Mouse (Mus musculus): ENCODE measurements around the gene Gm47995.
A peak's percentile ranks its signal among the peaks of the same experiment; 100 is the strongest.

The Gm47995 gene

DNA sequence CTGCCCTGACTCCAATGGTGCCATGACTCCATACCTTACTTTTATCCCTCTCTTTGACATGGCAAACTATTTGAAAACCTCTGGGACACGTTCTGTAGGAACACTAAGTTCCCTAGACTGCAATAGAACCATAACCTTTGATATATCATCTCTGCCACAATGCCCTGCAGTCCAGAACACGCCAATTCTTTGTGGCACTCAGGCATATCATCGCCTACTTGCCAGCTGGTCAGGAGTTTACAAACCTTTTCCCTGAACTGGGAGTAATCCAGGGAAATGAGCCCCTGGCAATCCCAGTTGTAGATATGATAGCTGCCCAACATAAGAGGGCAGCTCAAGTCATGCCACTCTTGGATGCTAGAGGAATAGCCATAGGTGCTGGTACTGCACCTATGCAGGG is 34.1 kb downstream of the Gm47995 start:
- DNase-seq (ENCODE audit: low read depth), result no peak

DNA sequence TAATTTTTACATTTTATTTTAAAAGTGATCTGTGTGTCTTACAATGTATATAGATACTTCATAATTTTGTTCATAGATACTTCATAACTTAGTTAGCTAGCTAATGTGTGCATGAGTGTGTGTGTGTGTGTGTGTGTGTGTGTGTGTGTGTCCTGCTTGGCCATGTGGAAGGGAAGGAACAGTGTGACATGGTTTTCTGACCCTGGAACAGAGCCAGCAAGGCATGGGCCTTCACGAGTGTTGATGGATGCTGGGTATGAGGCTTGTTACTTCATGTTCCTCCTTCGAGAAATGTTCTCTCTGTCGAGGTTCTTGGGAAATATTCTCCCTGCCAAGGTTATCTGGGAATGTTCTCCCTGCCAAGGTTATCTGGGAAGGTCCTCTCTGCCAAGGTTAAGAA is 35.5 kb downstream of the Gm47995 start:
- no peak for DNase-seq (ENCODE audit: low read depth)

DNA sequence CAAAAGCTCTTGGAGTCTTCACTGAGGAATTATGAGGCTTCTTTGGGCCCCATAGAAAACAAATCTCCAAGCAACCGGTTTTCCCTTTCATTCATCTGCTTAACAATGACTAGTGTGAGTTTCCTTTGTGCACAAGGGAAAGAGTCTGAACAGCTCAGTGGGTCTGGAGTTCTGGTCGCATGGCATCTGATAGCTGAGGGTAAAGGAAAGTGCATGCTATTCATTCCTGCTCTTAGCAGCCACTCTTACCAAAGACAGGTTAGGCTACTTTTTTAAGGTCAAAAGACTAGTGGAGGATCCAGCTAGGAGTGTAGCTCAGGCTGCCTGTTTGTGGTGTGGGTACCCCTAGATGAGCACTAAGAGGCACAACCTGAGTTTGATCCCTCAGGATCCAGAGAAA is 37.3 kb downstream of the Gm47995 start:
- no peak for DNase-seq (ENCODE audit: low read depth)

DNA sequence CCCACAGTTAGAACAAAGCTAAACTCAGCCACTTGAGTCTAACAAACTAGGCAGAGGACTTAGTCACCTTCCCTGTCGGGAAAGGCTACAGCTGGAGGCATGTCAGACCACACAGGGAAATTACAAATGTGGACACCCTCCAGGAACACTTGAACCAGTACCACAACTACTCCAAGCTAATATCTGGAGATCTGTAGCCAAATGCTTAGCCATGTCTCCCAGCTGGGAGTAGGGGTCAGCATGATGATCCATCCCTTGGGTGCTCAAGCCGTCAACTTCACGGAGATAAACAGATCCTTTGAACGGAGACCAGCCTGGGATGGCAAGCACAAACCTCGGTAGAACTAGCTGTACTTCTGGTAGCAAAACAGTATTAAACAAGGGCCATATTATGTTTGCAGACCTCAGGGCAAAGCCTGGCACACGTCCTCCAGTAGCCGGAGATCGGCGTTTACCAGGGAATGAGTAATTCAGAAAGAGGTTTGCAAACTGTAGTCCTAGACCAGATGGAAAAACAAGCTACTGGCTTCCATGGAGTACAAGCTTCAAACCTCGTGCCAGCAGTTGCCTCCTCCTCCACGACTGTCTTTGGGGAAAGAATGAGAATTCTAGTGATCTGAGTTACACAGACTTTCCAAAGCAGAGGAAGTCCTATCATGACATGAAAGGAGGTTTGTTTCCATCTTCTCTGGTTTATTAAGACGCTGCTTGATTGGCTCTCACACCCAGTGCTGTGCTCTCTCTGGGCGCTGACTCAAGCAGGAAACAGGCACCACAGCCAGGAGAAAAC is 38.1 kb downstream of the Gm47995 start:
- peak; percentile 93 for DNase-seq (ENCODE audit: low read depth)

DNA sequence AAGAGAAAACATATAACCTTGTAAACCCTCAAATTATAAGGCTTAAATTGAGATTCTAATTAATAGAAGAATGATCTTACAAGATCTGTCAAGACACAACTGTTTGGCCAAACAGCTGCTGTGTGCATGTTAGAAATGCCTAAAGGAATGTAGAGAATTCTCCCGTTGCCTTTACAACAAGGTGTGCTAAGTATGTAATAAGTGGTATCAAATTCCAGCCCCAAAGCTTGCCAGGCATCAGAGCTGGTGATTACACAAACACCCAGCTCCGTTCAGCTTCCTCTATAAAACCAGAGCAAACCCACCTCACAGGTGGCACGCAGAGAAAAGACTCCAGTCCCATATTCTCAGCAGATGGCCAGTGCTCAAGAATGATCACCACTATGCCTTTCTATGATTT is 39.5 kb downstream of the Gm47995 start:
- DNase-seq (ENCODE audit: low read depth), result no peak

DNA sequence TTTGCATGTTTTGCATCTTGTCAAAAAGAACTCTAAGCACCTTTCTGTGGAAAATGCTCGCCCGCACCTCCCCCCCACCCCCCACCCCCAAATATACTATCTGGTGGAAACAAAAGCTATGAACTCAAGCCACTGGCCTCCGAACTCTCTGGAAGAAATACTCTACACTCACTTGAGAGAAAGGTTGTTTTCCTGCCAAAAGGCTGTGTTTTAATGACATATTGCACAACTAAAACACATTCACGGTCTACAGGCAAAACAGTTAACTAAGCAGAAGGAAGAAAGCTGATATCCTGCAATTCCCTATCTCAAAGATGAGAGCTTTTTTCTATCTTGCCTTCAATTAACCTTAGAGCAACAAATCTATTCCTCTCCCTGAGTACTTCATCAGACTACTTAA is 45.1 kb downstream of the Gm47995 start:
- no peak for DNase-seq (ENCODE audit: low read depth)

DNA sequence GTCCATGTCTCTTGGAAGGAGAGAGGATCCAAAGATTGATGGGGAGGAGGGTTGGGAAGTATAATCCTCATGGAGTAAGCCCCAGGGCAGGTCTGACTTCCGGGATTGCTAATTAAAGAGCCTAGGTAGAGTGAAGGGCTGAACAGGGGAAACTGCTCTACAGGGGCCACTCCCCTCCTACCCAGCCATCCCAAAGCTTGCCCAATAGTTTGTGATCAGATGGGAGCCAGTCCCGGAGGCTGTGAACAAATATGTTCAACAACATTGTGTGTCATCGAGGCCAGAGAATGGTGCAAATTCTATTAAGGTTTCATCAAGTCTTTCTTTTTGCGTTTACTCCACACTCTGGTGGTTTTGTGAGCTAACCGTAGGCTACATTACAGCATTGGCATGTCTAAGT is 45.8 kb downstream of the Gm47995 start:
- DNase-seq (ENCODE audit: low read depth), result no peak

DNA sequence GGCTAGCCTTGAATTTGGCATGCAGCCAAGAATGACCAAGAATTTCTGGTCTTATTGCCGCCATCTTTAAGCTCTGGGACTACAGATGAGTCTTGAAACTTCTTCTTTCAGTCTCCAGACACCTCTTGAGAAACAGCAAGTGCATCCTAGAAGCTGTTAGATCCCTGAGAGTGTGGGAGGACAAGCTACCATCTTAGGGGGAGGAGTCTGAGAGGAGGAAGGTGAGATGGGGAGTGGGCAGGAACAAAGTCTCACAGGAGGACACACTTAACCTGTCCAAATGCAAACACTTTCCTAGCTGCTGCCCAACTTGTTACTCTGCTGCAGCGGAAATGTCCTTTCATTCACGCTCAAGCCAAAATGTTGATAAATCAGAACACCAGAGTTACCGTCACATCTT is 46.5 kb downstream of the Gm47995 start:
- no peak for DNase-seq (ENCODE audit: low read depth)

DNA sequence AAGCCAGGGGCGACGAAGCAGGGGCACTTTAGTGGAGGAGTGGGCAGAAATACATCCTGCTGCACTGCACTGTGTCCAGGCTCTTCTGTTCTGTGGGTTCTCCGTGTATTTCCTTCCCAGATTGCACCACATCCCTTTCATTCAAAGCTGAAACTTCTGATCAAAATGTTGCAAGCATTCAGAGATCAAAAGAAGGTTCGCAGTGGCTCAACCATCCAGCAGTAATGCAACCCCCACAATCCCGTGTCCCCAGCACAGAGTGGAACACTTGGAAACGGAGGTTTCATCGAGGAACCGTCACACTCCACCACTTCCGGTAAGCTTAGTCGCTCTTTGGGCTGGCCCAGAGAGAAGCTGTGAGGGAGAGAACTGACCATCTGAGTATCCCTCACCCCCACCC is 46.9 kb downstream of the Gm47995 start:
- no peak for DNase-seq (ENCODE audit: low read depth)

DNA sequence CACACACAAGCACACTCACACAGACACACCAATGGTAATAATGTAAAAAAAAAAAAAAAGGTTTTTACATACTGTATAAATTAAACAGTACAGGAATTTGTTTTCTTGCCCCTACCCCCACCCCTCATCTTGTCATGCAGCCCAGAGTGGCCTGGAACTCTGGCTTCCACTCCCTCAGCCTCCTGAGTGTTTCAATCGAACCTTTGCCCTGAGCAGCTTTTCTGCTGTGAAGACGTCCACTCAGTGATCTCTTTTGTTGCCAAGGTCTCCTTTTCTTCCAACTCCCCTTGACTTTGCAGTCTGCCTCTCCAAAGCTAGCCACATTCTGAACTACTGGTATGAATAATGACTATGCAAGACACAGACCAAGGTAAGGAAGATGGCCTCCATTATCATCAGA is 47.6 kb downstream of the Gm47995 start:
- no peak for DNase-seq (ENCODE audit: low read depth)
